ENCODE assay signal across 13 mouse cellular contexts in the genomic region with DNA sequence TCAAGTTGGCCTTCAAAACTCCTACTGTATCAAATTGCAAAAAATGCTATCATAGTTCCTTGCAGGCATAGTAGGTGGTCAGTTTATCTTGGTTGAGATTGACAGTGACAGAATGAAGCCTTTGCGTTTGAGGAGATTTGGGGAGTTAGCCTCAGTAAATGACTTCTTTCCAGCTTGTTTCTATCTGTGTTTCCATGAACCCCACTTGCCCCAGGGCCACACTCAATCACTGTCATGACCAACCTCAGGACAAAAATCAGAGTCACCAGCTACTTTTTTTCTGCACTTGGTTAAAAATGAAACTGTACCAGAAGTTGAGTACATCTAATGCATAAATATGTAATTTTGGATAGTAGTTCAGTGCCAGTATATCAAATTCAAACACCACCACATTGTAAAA.
DNase-seq lines count a peak whose midpoint lies in the region.
"Had no signal": no experiment of that assay in that cellular context is flagged by ENCODE, and none has a peak within 500 bp of the region (broad histone marks: within the 10 kb centered on the region; RNA-seq: fewer than 3 reads in every experiment).

No protein-coding gene starts in this region.

- peak; percentile 53 for DNase-seq in adrenal gland, adult 2 months
- no peak for DNase-seq in adrenal gland, postnatal 4 days (ENCODE audit: low spot score in 2 of 2)
- DNase-seq in adrenal gland, postnatal 10 days: peak; percentile 28
- DNase-seq in adrenal gland, postnatal 14 days: peak; percentile 36
- no peak for DNase-seq in Muller cell, postnatal 12 days (ENCODE audit: inconsistent ontology term)
- DNase-seq in lung, postnatal 4 days: no peak
- DNase-seq: cerebellum, adult 11 months; cerebellum, adult 18-20 months; cerebellum, adult 8-10 months; cerebellum, adult 9-11 months; cerebellum, postnatal 14 days; cerebellum, postnatal 36 days; embryo, embryonic 11 days had no signal

Comparison
In these comparisons a context has a peak if more than half of its experiments do, and no peak if none do; other contexts are left out.
1. DNase-seq: peak in adrenal gland, adult 2 months (single experiment), adrenal gland, postnatal 10 days (single experiment) and adrenal gland, postnatal 14 days (single experiment); none in adrenal gland, postnatal 4 days (0 of 2), Muller cell, postnatal 12 days (single experiment) and lung, postnatal 4 days (0 of 2).